Mouse (Mus musculus): Measurements from ENCODE around the gene Rapgef4. TPM values are rescaled to one million over a fixed set of nuclear protein-coding genes. Genes with fewer than 3 reads are reported as not detected.

Gene Rapgef4
- polyA plus RNA-seq (2015; fragmentation: Nextera tagmentation; extraction: Ambion mirVana) = 3.5 and 3.6 TPM in 2 replicates

GRCm38 (mm10) chr2:71980771-71981342, at the start of gene Rapgef4:
Rapgef4 (plus strand) TSS chr2:71981240.
- Histone ChIP-seq H3K4me1 (replicated peaks; ENCODE audit: control insufficient read depth, insufficient read depth) (no peaks in the 10 kb centered on the region), H3K27me3 (ENCODE audit: control insufficient read depth, insufficient read depth, low read length) (no peaks in the 10 kb centered on the region), H3K4me3 (ENCODE audit: low read depth, low read length) (peak within 1 kb of the TSS; percentile 48), H3K4me2 (replicated peaks; ENCODE audit: low read depth) (peak within 1 kb of the TSS; percentile 93), H3K9ac (ENCODE audit: low read length) (peak within 1 kb of the TSS; percentile 68), H3K36me3 (ENCODE audit: control insufficient read depth, insufficient read depth, low read length) (no peaks in the 10 kb centered on the region), H3K9me3 (ENCODE audit: control insufficient read depth, low read length) (no peaks in the 10 kb centered on the region), H3K27ac (replicated peaks) (no peak within 1 kb of the TSS)
- 1% methylated on average over 35 of the region's 52 CpGs for WGBS
- TF ChIP-seq EP300 (optimal IDR thresholded peaks at IDR 0.05) (no peak), CTCF (IDR thresholded peaks at IDR 0.05; ENCODE audit: low read depth) (no peak)
- DNase-seq (ENCODE audit: low spot score) = peak; percentile 35
- peak; percentile 80 for ATAC-seq (ENCODE audit: low FRiP score, low TSS enrichment)

- Histone ChIP-seq H3K36me3 (ENCODE audit: control insufficient read depth, insufficient read depth, low read length) (no peaks in the 10 kb centered on the region), H3K9ac (ENCODE audit: low read length) (no peak overlapping the region), H3K4me3 (ENCODE audit: low read depth, low read length) (no peak overlapping the region), H3K27me3 (ENCODE audit: control insufficient read depth, insufficient read depth, low read length) (no peaks in the 10 kb centered on the region), H3K27ac (replicated peaks) (no peak overlapping the region), H3K4me2 (replicated peaks; ENCODE audit: low read depth) (no peak overlapping the region), H3K9me3 (ENCODE audit: control insufficient read depth, low read length) (no peaks in the 10 kb centered on the region), H3K4me1 (replicated peaks; ENCODE audit: control insufficient read depth, insufficient read depth) (no peaks in the 10 kb centered on the region)
- no peak for TF ChIP-seq CTCF (IDR thresholded peaks at IDR 0.05; ENCODE audit: low read depth)
- TF ChIP-seq EP300 (optimal IDR thresholded peaks at IDR 0.05) = no peak
- WGBS = 89% methylated on average over 8 of the region's 8 CpGs
- DNase-seq (ENCODE audit: low spot score) = no peak
- ATAC-seq (ENCODE audit: low FRiP score, low TSS enrichment) = no peak
These were observed 47.0 kb upstream of the Rapgef4 start for GRCm38 (mm10) chr2:71934046-71934445.

- H3K4me1 ChIP-seq (replicated peaks; ENCODE audit: control insufficient read depth, insufficient read depth) = no peaks in the 10 kb centered on the region
- 97% methylated on average over 1 of the region's 1 CpGs for WGBS
- no peak overlapping the region for H3K27ac ChIP-seq (replicated peaks)
- no peak overlapping the region for H3K9ac ChIP-seq (ENCODE audit: low read length)
- H3K27me3 ChIP-seq (ENCODE audit: control insufficient read depth, insufficient read depth, low read length) = no peaks in the 10 kb centered on the region
- H3K4me3 ChIP-seq (ENCODE audit: low read depth, low read length) = no peak overlapping the region
- ATAC-seq (ENCODE audit: low FRiP score, low TSS enrichment) (no peak), DNase-seq (ENCODE audit: low spot score) (no peak)
- H3K36me3 ChIP-seq (ENCODE audit: control insufficient read depth, insufficient read depth, low read length) = no peaks in the 10 kb centered on the region
- H3K4me2 ChIP-seq (replicated peaks; ENCODE audit: low read depth) = no peak overlapping the region
- no peaks in the 10 kb centered on the region for H3K9me3 ChIP-seq (ENCODE audit: control insufficient read depth, low read length)
- TF ChIP-seq EP300 (optimal IDR thresholded peaks at IDR 0.05) (no peak), CTCF (IDR thresholded peaks at IDR 0.05; ENCODE audit: low read depth) (no peak)
These were observed 44.3 kb upstream of the Rapgef4 start for GRCm38 (mm10) chr2:71936711-71937110.

GRCm38 (mm10) chr2:71937649-71938308, 43.3 kb upstream of the Rapgef4 start:
- H3K4me3 ChIP-seq (ENCODE audit: low read depth, low read length) = no peak overlapping the region
- ATAC-seq (ENCODE audit: low FRiP score, low TSS enrichment) (no peak), DNase-seq (ENCODE audit: low spot score) (no peak)
- H3K9me3 ChIP-seq (ENCODE audit: control insufficient read depth, low read length) = no peaks in the 10 kb centered on the region
- 81% methylated on average over 3 of the region's 3 CpGs for WGBS
- H3K36me3 ChIP-seq (ENCODE audit: control insufficient read depth, insufficient read depth, low read length) = no peaks in the 10 kb centered on the region
- no peaks in the 10 kb centered on the region for H3K27me3 ChIP-seq (ENCODE audit: control insufficient read depth, insufficient read depth, low read length)
- no peak overlapping the region for H3K9ac ChIP-seq (ENCODE audit: low read length)
- no peak overlapping the region for H3K27ac ChIP-seq (replicated peaks)
- H3K4me1 ChIP-seq (replicated peaks; ENCODE audit: control insufficient read depth, insufficient read depth) = no peaks in the 10 kb centered on the region
- no peak overlapping the region for H3K4me2 ChIP-seq (replicated peaks; ENCODE audit: low read depth)
- TF ChIP-seq EP300 (optimal IDR thresholded peaks at IDR 0.05) (no peak), CTCF (IDR thresholded peaks at IDR 0.05; ENCODE audit: low read depth) (no peak)

- TF ChIP-seq EP300 (optimal IDR thresholded peaks at IDR 0.05) (no peak), CTCF (IDR thresholded peaks at IDR 0.05; ENCODE audit: low read depth) (no peak)
- Histone ChIP-seq H3K4me2 (replicated peaks; ENCODE audit: low read depth) (no peak overlapping the region), H3K9me3 (ENCODE audit: control insufficient read depth, low read length) (no peaks in the 10 kb centered on the region), H3K4me1 (replicated peaks; ENCODE audit: control insufficient read depth, insufficient read depth) (no peaks in the 10 kb centered on the region), H3K4me3 (ENCODE audit: low read depth, low read length) (no peak overlapping the region), H3K27ac (replicated peaks) (no peak overlapping the region), H3K36me3 (ENCODE audit: control insufficient read depth, insufficient read depth, low read length) (no peaks in the 10 kb centered on the region), H3K27me3 (ENCODE audit: control insufficient read depth, insufficient read depth, low read length) (no peaks in the 10 kb centered on the region), H3K9ac (ENCODE audit: low read length) (no peak overlapping the region)
- DNase-seq (ENCODE audit: low spot score) (no peak), ATAC-seq (ENCODE audit: low FRiP score, low TSS enrichment) (no peak)
- WGBS = 41% methylated on average over 6 of the region's 6 CpGs
These were observed 42.2 kb upstream of the Rapgef4 start for GRCm38 (mm10) chr2:71938716-71939393.

All from stomach, postnatal 0 days (tissue).